Mouse (Mus musculus) brain, embryonic 14.5 days (tissue): ENCODE measurements around the gene Car10.

Experiments
- CTCF ChIP-seq: fragments of 200-500 bp; IDR thresholded peaks from 2 replicates; pipeline ENCODE4 v1.5.1; 2012; ENCODE audit warnings: inconsistent platforms, mild to moderate bottlenecking, moderate library complexity, borderline replicate concordance; ENCODE audit not compliant: insufficient read depth, insufficient read length; ENCODE audit errors: extremely low read depth
- POLR2A ChIP-seq: fragments of 200-500 bp; IDR thresholded peaks from 2 replicates; pipeline ENCODE4 v1.6.1; 2012; ENCODE audit warnings: mild to moderate bottlenecking, inconsistent platforms, borderline replicate concordance; ENCODE audit not compliant: poor library complexity, insufficient read depth, insufficient read length, severe bottlenecking; ENCODE audit errors: extremely low read depth

DNA sequence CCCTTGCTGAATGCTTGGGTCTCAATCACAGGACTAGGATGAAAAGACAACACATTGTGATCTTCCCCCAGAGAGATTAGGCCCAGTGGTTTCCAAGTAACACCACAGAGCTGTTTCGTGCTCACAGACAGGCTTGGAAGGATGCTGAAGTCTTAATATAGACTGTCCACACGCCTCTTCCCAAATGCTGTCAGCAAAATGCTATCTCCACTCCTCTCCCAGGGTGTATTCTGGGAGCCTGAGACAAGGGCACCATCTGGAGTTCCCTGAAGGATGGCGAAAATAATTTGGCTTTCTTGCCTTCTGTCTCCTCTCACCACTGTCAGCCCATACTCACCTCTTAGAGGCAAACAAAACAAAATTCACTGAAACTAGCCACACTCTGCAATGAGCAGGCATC is 467.9 kb downstream of the Car10 start:
- TF ChIP-seq CTCF (no peak), POLR2A (no peak)
